Mouse (Mus musculus) liver, embryonic 14.5 days (tissue): ENCODE measurements at regions not wholly inside any gene's neighbourhood (a gene's known extent, or its start where the extent isn't known, plus 50 kb on each side); places are given as distances from the start of the nearest gene placed in this dataset.

ENCODE experiments used
- CTCF ChIP-seq: IDR thresholded peaks from 2 replicates; pipeline ENCODE4 v1.5.1; 2016; ENCODE audit warnings: antibody characterized with exemption, low read depth, control low read depth
- EP300 ChIP-seq: IDR thresholded peaks from 2 replicates; pipeline ENCODE4 v1.6.1; 2016; ENCODE audit warnings: antibody characterized with exemption, low read depth

DNA sequence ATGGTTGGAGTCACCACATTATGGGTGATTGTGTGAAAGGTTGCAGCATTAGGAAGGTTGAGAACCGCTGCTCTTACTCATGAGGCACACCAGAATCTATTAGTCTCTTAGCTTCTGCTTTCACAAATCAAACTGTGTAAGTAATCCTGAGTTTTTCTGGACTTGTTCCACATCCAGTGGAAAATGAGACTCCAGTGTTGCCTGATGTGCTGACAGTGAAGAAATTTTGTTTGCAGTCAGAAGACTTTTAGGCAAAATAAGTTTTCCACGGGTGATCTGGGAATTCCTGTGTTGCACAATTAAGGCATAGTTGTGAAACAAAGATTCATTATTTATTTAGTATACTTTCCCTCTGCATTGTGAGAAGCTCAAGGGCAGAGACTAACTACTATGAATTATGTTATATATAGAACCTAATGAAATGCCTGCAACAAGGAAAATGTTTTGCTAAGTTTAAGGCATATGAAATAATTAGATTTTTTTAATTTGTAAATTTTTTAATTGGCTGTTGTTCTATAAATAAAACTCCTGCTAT is 3490.3 kb downstream of the 9330182O14Rik start:
- no peak for TF ChIP-seq CTCF
- no peak for TF ChIP-seq EP300
